Mouse (Mus musculus): ENCODE results near the gene Scnm1. TPM values are rescaled to one million over a fixed set of nuclear protein-coding genes. Genes with fewer than 3 reads are reported as not detected.
A peak's percentile ranks its signal among the peaks of the same experiment; 100 is the strongest.
"Not testable (repeated sequence)": the region's sequence is repeated elsewhere in the genome, so short reads cannot be mapped to it uniquely, and the experiment has no call there.

The Scnm1 gene
- polyA plus RNA-seq, 1 experiment from 2014 or later, result 62.9 TPM

DNA sequence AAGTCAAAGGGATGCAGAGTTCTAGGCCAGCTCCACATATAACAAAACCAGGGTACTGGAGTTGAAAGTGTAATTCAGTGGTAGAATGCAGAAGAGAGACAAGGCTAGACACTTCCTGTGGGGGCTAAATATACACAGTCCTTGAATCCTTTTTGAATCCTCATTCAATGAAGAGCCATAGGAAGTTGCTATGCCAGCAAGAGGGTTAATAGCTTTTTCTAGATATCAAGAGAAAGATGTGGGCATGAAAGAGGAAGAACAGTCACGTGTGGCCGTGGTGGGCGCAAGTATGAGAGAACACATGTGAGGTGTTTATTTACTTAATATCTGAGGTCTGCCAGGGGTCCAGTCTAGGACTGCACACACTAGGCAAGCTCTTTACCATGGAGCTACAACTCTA lies 2.5 kb upstream of the Scnm1 start:
- Histone ChIP-seq H3K36me3 (ENCODE audit: inconsistent target) (peaks cover 8% of the 10 kb centered on the region; the same call in 1 of the 2 replicates), H3K4me3 (ENCODE audit: inconsistent target) (no peak overlapping the region), H3K79me2 (ENCODE audit: inconsistent target) (peaks cover 45% of the 10 kb centered on the region), H3K27ac (peak overlapping the region; percentile 92)
- 2% methylated on average over 3 of the region's 3 CpGs for WGBS (ENCODE audit: missing documents)

DNA sequence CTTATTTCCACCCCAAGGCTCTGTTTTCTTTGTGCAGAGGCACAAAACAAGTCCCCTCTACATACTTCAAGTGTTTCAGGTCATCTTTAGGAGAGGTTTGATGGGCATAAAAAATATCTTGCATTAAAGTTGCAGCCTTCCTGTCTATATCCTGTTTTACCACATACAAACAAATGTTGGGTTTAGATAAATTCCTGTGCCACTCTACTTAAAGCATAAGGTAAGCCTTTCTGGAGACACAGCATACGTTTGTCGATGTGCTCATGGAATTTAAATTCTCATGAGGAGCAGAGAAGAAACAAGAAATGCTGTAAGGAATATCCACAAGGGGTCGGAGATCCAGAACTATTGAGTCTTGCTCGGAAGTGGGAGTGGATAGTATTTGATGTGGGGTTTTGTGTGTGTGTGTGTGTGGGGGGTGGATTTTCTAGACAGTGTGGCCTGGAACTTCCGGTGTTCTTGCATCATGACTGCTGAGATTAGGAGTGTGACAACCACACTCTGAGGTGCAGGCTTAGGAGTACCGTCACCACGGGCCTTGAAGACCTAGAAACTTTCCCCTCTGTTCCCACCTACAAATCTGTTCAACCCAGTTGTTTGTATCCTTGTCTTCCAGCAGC lies 1.7 kb upstream of the Scnm1 start:
- peaks cover 13% of the 10 kb centered on the region; the same call in 1 of the 2 replicates for H3K36me3 ChIP-seq (ENCODE audit: inconsistent target)
- peaks cover 37% of the 10 kb centered on the region for H3K79me2 ChIP-seq (ENCODE audit: inconsistent target)
- WGBS (ENCODE audit: missing documents), result 5% methylated on average over 7 of the region's 7 CpGs
- peak overlapping the region; percentile 33 for H3K4me3 ChIP-seq (ENCODE audit: inconsistent target)
- H3K27ac ChIP-seq, result peak overlapping the region; percentile 92

DNA sequence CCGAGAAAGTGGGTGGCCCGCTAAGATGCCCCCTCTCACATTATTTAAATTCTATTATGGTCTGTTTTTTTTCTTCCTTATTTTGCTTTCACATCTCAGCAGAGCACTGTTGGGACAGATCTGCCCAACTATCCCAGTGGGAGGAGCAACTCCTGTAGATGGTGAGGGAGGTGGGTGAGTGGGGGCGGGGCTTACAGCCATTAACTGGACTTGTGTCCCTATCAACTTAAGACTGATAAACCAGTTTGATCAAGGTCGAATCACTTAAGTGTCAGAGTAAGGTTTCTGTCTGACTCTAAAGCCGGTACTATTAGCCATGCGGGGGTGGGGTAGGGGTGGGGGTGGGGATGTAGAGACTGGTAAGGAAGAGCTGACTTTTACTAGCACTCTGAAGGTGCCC lies 1.2 kb upstream of the Scnm1 start:
- H3K79me2 ChIP-seq (ENCODE audit: inconsistent target), result peaks cover 32% of the 10 kb centered on the region
- H3K27ac ChIP-seq, result peak overlapping the region; percentile 92
- 0% methylated on average over 6 of the region's 6 CpGs for WGBS (ENCODE audit: missing documents)
- H3K36me3 ChIP-seq (ENCODE audit: inconsistent target), result peaks cover 16% of the 10 kb centered on the region; the same call in 1 of the 2 replicates
- peak overlapping the region; percentile 33 for H3K4me3 ChIP-seq (ENCODE audit: inconsistent target)

DNA sequence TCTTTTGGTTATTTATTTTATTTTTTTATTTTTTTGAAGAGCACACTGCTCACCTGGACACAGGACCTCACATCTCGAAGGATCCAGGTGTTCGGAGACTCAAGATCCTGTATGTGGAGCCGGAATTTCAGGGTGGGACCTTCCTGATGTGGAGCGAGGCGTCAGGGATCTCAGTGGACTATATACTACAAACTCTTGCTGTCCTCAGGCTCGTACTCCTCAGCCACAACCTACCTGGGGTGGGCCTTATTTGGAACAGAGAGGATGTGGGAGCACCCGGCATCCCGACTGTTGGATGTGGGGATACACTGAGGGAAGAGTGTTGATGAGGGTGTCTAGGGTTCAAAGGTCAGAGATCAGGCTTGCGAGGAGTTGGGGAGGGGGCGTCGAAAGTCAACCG lies 322 bp upstream of the Scnm1 start:
- Histone ChIP-seq H3K36me3 (ENCODE audit: inconsistent target) (peaks cover 25% of the 10 kb centered on the region; the same call in 1 of the 2 replicates), H3K4me3 (ENCODE audit: inconsistent target) (peak overlapping the region; percentile 83; the same call in 1 of the 2 replicates), H3K79me2 (ENCODE audit: inconsistent target) (peaks cover 23% of the 10 kb centered on the region)
- H3K27ac ChIP-seq, result not testable (repeated sequence)
- no CpG with 5 or more reads among the region's 12 CpGs for WGBS (ENCODE audit: missing documents)

DNA sequence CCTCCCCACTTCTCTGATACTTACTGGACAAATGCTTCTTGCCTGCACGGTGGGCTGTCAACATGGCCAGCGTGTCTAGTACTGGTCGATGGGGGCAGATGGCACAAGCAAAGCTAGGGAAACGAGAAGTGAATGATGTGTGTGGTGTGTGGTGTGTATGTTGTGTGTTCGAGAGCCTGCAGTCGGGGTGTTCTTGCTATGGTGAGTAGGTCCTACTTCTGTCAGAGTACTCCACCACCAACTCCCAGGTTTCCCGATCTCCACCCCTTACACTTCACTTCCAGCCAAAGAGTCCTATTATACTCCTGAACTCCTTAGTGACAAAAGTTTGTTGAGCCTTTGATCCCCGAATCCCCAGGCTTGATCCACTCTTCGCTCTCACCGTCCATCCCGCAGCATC lies 635 bp downstream of the Scnm1 start:
- H3K4me3 ChIP-seq (ENCODE audit: inconsistent target), result peak overlapping the region; percentile 83
- peak overlapping the region; percentile 71 for H3K27ac ChIP-seq
- WGBS (ENCODE audit: missing documents), result 40% methylated on average over 9 of the region's 11 CpGs
- peaks cover 29% of the 10 kb centered on the region; the same call in 1 of the 2 replicates for H3K36me3 ChIP-seq (ENCODE audit: inconsistent target)
- H3K79me2 ChIP-seq (ENCODE audit: inconsistent target), result peaks cover 20% of the 10 kb centered on the region

DNA sequence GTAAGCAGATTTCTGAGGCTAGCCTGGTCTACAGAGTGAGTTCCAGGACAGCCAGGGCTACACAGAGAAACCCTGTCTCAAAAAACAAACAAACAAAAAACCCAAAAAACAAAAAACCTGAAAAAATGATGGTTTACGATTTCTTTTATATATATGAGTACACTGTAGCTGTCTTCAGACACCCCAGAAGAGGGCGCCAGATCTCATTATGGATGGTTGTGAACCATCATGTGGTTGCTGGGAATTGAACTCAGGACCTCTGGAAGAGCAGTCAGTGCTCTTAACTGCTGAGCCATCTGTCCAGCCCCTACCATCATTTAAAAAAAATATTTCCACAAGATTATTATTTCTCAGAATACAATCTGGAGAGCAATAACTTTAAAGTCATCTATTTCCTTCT lies 1.4 kb downstream of the Scnm1 start:
- Histone ChIP-seq H3K79me2 (ENCODE audit: inconsistent target) (peaks cover 14% of the 10 kb centered on the region; the same call in 1 of the 2 replicates), H3K36me3 (ENCODE audit: inconsistent target) (peaks cover 29% of the 10 kb centered on the region; the same call in 1 of the 2 replicates)
- not testable (repeated sequence) for H3K4me3 ChIP-seq (ENCODE audit: inconsistent target); H3K27ac ChIP-seq
- 100% methylated on average over 2 of the region's 2 CpGs for WGBS (ENCODE audit: missing documents)

DNA sequence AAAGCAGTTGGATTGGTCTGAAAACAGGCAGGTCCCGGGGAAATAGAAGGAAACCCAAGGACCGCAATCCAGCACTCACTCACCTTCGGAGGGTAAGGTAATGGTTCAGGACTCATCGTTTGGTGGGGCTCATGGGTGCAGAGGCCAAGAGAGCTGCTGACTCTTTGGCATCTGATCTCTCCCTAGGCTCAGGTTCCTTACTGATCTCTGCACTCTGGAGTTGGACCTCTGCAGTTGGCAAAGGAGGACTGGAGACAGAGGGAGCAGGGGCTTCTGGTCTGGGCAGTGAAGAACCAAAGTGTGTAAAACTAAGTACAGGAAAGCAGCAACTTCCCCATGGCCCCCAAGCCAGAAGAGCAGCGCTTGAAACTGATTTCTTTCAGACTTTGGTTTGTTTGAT lies 3.7 kb downstream of the Scnm1 start:
- H3K79me2 ChIP-seq (ENCODE audit: inconsistent target), result peaks cover 5% of the 10 kb centered on the region; the same call in 1 of the 2 replicates
- peaks cover 29% of the 10 kb centered on the region; the same call in 1 of the 2 replicates for H3K36me3 ChIP-seq (ENCODE audit: inconsistent target)
- H3K27ac ChIP-seq, result no peak overlapping the region
- H3K4me3 ChIP-seq (ENCODE audit: inconsistent target), result no peak overlapping the region
- 93% methylated on average over 5 of the region's 5 CpGs for WGBS (ENCODE audit: missing documents)

DNA sequence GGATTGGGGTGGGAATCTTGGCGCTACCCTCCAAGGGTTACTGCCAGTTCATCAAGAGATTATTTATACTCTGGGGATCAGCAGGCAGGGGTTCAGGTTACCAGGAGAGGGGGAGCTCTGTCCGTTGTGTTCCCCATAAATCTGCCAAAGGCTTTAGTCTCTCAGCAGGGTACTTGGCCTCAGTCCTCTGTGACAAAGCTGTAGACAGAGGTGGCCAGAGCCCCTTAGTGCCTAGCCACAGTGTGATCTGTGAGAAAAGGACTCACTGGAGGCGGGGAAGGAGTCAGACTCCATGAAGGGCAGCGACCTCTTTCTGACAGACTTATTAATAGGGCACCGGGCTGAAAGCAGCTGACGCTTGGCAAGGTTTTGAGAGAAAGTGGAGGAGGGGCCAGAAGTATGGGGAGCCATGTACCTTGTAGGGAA lies 4.6 kb downstream of the Scnm1 start:
- Histone ChIP-seq H3K36me3 (ENCODE audit: inconsistent target) (peaks cover 29% of the 10 kb centered on the region; the same call in 1 of the 2 replicates), H3K79me2 (ENCODE audit: inconsistent target) (peaks cover 5% of the 10 kb centered on the region; the same call in 1 of the 2 replicates), H3K27ac (no peak overlapping the region), H3K4me3 (ENCODE audit: inconsistent target) (no peak overlapping the region)
- WGBS (ENCODE audit: missing documents), result 92% methylated on average over 6 of the region's 6 CpGs

DNA sequence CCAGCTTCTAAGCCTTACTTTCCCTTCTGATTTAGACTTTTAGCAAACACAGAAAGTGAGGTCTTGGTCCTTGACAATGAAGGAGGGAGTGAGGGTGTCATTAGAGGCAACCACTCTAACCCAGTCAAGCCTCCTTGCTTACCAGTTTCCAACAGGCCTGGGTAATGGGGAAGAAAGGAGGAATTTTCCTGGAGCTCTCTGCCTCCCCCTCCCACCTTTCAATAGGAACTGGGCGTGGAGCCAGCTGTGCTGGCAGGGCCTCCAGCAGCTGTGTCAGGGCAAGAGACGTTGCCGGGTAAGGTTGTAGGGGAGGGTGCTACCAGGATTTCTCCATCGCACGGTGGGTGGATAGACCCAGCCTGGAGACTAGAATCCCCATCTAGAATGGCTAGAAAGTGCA lies 8.8 kb downstream of the Scnm1 start:
- no peak overlapping the region for H3K4me3 ChIP-seq (ENCODE audit: inconsistent target)
- H3K27ac ChIP-seq, result no peak overlapping the region
- H3K79me2 ChIP-seq (ENCODE audit: inconsistent target), result no peaks in the 10 kb centered on the region
- WGBS (ENCODE audit: missing documents), result 40% methylated on average over 5 of the region's 5 CpGs
- peaks cover 37% of the 10 kb centered on the region for H3K36me3 ChIP-seq (ENCODE audit: inconsistent target)

DNA sequence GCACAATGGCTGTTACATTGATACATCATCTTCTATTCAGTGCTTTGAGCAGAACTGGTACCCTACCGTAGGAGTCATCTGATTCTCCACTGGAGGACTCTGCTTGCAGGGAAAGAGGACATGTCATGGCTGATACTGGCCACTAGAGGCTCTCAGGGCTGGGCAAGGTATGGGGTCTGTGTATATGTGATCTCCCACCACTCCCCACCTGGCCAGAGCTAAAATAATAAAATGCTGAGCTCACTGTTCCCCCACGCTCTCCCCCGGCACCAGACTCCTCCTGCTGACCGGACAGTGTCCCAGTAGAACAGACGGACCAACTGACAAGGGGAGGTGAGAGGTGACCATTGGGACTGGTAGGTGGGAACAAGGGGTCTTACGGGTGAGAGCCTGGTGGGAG lies 9.6 kb downstream of the Scnm1 start, which contains the start of gene Tmod4:
Gene Tmod4 (plus strand): TSS at position 231 of the 400 bp plus-strand sequence.
- Histone ChIP-seq H3K4me3 (ENCODE audit: inconsistent target) (no peak within 1 kb of the TSS), H3K27ac (no peak within 1 kb of the TSS), H3K36me3 (ENCODE audit: inconsistent target) (peaks cover 37% of the 10 kb centered on the region), H3K79me2 (ENCODE audit: inconsistent target) (no peaks in the 10 kb centered on the region)
- 88% methylated on average over 6 of the region's 6 CpGs for WGBS (ENCODE audit: missing documents)

DNA sequence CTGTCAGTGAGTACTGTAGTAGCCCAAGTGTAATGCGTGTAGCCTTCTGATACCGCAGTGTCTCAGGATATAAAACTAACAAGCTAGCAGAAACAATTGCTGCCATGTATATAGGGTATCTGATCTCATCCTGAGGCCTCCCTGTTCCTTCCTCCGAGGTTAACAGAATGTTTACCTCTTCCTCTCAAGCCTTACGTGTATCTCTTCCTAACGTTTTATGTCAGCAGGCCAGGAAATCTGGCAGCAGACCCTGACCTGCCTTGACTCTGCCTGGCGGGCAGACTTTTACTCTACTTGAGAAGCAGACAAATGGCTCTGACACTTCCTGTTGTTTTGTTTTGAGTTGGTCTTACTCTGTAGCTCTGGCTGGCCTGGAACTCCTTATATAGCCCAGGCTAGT lies 12.2 kb downstream of the Scnm1 start:
- H3K36me3 ChIP-seq (ENCODE audit: inconsistent target), result peaks cover 48% of the 10 kb centered on the region
- H3K79me2 ChIP-seq (ENCODE audit: inconsistent target), result no peaks in the 10 kb centered on the region
- H3K27ac ChIP-seq, result no peak overlapping the region
- 73% methylated on average over 6 of the region's 6 CpGs for WGBS (ENCODE audit: missing documents)
- no peak overlapping the region for H3K4me3 ChIP-seq (ENCODE audit: inconsistent target)

DNA sequence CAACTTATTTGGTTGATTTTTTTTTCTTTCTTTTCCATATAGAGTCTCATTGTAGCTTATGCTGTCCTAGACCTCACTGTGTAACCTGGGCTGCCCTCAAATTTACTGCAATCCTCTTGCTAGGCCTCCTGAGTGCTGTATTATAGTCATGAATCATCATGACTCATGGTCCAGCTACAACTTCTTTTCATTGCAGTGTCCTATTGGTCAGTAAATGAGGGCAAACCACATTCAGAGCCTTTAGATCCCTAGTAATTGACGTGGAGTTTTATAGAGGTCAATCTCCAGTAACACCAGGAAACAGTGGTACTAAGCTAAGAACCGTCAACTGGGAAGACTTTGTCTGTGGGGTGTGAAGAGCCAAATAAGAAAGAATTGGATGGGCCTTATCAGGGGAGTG lies 16.1 kb downstream of the Scnm1 start:
- H3K79me2 ChIP-seq (ENCODE audit: inconsistent target), result peaks cover 10% of the 10 kb centered on the region
- H3K4me3 ChIP-seq (ENCODE audit: inconsistent target), result no peak overlapping the region
- WGBS (ENCODE audit: missing documents), result 94% methylated on average over 2 of the region's 2 CpGs
- peaks cover 56% of the 10 kb centered on the region for H3K36me3 ChIP-seq (ENCODE audit: inconsistent target)
- H3K27ac ChIP-seq, result no peak overlapping the region

DNA sequence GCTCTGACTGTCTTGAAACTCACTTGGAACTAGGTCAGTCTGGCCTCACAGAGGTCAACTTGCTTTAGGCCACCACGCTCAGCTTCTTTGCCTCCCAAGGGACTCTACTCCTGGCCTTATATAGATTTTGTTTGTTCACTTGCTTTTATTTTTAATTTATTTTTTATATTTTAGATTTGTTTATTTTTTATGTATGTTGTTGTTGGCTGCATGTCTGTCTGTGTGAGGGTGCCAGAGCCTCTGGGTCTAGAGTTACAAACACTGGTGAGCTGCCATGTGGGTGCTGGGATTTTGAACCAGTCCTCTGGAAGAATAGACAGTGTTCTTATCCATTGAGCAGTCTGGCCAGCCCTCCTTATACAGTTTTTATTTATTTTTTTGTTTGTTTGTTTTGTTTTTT lies 21.1 kb downstream of the Scnm1 start:
- H3K4me3 ChIP-seq (ENCODE audit: inconsistent target), result no peak overlapping the region
- 100% methylated on average over 1 of the region's 1 CpGs for WGBS (ENCODE audit: missing documents)

DNA sequence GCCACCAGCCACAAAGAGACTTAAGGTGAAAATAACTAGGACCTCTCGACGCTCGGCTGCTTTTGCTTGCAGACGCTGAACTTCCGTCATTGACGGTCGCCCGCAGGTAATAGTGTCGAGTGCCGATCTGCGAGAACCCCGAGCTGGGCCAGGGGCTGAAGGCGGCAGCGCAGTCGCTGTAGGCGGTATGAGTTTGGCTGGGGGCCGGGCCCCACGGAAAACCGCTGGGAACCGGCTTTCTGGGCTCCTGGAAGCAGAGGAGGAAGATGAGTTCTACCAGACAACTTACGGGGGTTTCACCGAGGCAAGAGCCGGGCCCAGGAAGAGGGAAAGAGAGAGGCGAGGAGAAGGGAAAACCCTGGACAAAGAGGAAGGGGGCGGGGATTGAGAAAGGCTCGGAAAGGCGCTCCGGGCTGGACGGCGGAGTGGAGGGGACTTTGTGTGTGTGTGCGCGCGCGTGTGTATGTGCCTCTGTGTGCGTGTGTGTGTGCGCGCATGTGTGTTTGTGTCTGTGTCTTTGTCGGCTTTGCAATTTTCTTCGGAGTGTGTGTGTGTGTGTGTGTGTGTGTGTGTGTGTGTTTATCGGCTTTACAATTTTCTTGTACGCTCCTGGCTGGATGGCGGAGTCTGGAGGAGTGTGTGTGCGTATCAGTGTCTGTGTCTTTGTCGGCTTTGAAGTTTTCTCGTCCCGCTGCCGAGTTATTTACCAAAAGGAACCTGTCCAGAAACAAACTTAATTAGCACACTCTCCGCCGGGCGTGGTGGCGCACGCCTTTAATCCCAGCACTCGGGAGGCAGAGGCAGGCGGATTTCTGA lies 22.7 kb downstream of the Scnm1 start, which contains the start of gene Vps72:
Gene Vps72 (plus strand): TSS at position 112 of the 816 bp plus-strand sequence.
- Histone ChIP-seq H3K27ac (peak within 1 kb of the TSS; percentile 75), H3K79me2 (ENCODE audit: inconsistent target) (peaks cover 30% of the 10 kb centered on the region), H3K4me3 (ENCODE audit: inconsistent target) (peak within 1 kb of the TSS; percentile 78), H3K36me3 (ENCODE audit: inconsistent target) (peaks cover 11% of the 10 kb centered on the region; the same call in 1 of the 2 replicates)
- WGBS (ENCODE audit: missing documents), result under 1% methylated on average over 39 of the region's 54 CpGs

More for the DNA sequence above, 21.1 kb downstream of the Scnm1 start:
- Histone ChIP-seq H3K36me3 (ENCODE audit: inconsistent target) (peaks cover 14% of the 10 kb centered on the region; the same call in 1 of the 2 replicates), H3K79me2 (ENCODE audit: inconsistent target) (peaks cover 24% of the 10 kb centered on the region), H3K27ac (no peak overlapping the region)

DNA sequence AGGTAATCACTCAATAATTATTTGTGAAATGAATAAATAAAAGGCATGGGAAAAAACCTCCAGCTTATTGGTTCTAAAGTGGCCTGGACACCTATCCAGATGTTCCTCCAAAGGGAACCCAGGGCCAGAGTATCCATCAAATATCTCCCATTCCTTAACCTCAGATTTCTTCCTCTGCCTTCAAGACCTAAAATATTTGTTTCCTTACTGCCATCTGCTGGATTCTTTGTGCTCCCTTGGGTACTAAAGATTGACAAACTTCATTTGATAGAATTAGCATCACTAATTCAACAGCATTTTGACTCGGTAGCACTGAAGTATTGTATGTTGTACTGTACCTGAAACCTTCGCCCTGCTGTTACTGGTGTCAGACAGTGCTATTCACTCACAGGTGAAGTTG lies 25.9 kb downstream of the Scnm1 start:
- 58% methylated on average over 2 of the region's 2 CpGs for WGBS (ENCODE audit: missing documents)
- H3K27ac ChIP-seq, result no peak overlapping the region
- peaks cover 54% of the 10 kb centered on the region for H3K79me2 ChIP-seq (ENCODE audit: inconsistent target)
- H3K36me3 ChIP-seq (ENCODE audit: inconsistent target), result no peaks in the 10 kb centered on the region
- no peak overlapping the region for H3K4me3 ChIP-seq (ENCODE audit: inconsistent target)

Data from macrophage (primary cell).